Mouse (Mus musculus) liver, embryonic 14.5 days (tissue): Measurements from ENCODE around the gene Fbxo3. TPM values are rescaled to one million over a fixed set of nuclear protein-coding genes. Genes with fewer than 3 reads are reported as not detected.

Source experiments
- ATAC-seq: fragments of 200-750 bp; cut with Nextera tagmentation; 2 replicates; pipeline ENCODE4 v1.8.0; 2017; ENCODE audit warnings: moderate number of reproducible peaks, mild to moderate bottlenecking, moderate library complexity; ENCODE audit not compliant: insufficient read depth
- DNase-seq, 3 experiments: peaks; one replicate each; pipeline ENCODE4 v3.0.0-alpha.2; 2012 to 2013; ENCODE audit warnings: low read depth in 3 of 3, low spot score in 3 of 3
- H3K27ac ChIP-seq: fragments of 300-500 bp; sonication (generic); 2 replicates; pipeline ENCODE4 v1.5.1; 2014; ENCODE audit warnings: moderate library complexity, mild to moderate bottlenecking, control low read depth, inconsistent platforms
- H3K27me3 ChIP-seq: fragments of 300-500 bp; sonication (generic); 2 replicates; pipeline ENCODE4 v1.6.1; 2014; ENCODE audit warnings: mild to moderate bottlenecking, low read length, moderate library complexity; ENCODE audit not compliant: control insufficient read depth, insufficient read depth
- H3K36me3 ChIP-seq: fragments of 300-500 bp; sonication (generic); replicated peaks from 2 replicates; pipeline ENCODE4 v1.6.1; 2014; ENCODE audit warnings: low read depth; ENCODE audit not compliant: control insufficient read depth, insufficient read depth
- H3K4me1 ChIP-seq, 2 experiments: fragments of 200-500 bp in 1 of 2; fragments of 300-500 bp in 1 of 2; sonication (generic) in 1 of 2; replicated peaks; 2 replicates each; pipeline ENCODE4 v1.6.1; 2012 to 2014; ENCODE audit warnings: antibody characterized with exemption in 1 of 2, inconsistent platforms in 1 of 2, low read length in 1 of 2; ENCODE audit not compliant: control insufficient read depth in 2 of 2, insufficient read depth in 2 of 2
- H3K4me2 ChIP-seq: fragments of 300-500 bp; sonication (generic); 2 replicates; pipeline ENCODE4 v1.6.1; 2014; ENCODE audit warnings: low read depth, mild to moderate bottlenecking, control low read depth, moderate library complexity
- H3K4me3 ChIP-seq, 2 experiments: fragments of 200-500 bp in 1 of 2; fragments of 300-500 bp in 1 of 2; sonication (generic) in 1 of 2; 2 replicates each; pipeline ENCODE4 v1.5.1; 2012 to 2014; ENCODE audit warnings: low read depth in 2 of 2, low read length in 2 of 2, mild to moderate bottlenecking in 2 of 2, control low read depth in 1 of 2, inconsistent platforms in 1 of 2, moderate library complexity in 1 of 2; ENCODE audit not compliant: insufficient read depth in 1 of 2
- H3K9ac ChIP-seq: fragments of 300-500 bp; sonication (generic); replicated peaks from 2 replicates; pipeline ENCODE4 v1.6.1; 2014; ENCODE audit warnings: mild to moderate bottlenecking, control low read depth, moderate library complexity
- H3K9me3 ChIP-seq: fragments of 300-500 bp; sonication (generic); 2 replicates; pipeline ENCODE4 v1.6.1; 2016; ENCODE audit warnings: low read length, mixed read lengths; ENCODE audit not compliant: control insufficient read depth
- CTCF ChIP-seq: IDR thresholded peaks from 2 replicates; pipeline ENCODE4 v1.5.1; 2016; ENCODE audit warnings: antibody characterized with exemption, low read depth, control low read depth
- EP300 ChIP-seq: IDR thresholded peaks from 2 replicates; pipeline ENCODE4 v1.6.1; 2016; ENCODE audit warnings: antibody characterized with exemption, low read depth
- WGBS: fragments of 180-500 bp; shearing (Covaris S2); extraction: QIAGEN DNeasy Blood & Tissue Kit; methylation state at CpG from one replicate; pipeline ENCODE4 v1.1.7; 2014; ENCODE audit not compliant: insufficient replicate concordance; 5-methylcytosine and 5-hydroxymethylcytosine counted together
- polyA plus RNA-seq, 2 experiments: library from polyadenylated mRNA; depleted of rRNA in 1 of 2; stranded (reverse) in 1 of 2; unstranded in 1 of 2; fragments of >200 nt; fragmentation: Nextera tagmentation in 1 of 2; extraction: Ambion mirVana in 1 of 2; gene quantifications; 2 replicates each; pipeline versions ENCODE4 v1.2.1 to v1.2.3; 2012 to 2014

Fbxo3 gene
- polyA plus RNA-seq, 2 experiments = 28.7 to 45.9 TPM

- Histone ChIP-seq H3K9ac (no peak overlapping the region), H3K4me2 (no peak overlapping the region), H3K4me3 (no peak overlapping the region), H3K4me1 (peaks cover 5 to 10% of the 10 kb centered on the region in 2 experiments; a peak in 3 of 4 replicates), H3K36me3 (no peaks in the 10 kb centered on the region), H3K27me3 (no peaks in the 10 kb centered on the region), H3K27ac (no peak overlapping the region), H3K9me3 (no peaks in the 10 kb centered on the region)
- TF ChIP-seq CTCF (peak; percentile 66), EP300 (no peak)
- no peak for ATAC-seq
- no peak for DNase-seq
These were observed 36.2 kb upstream of the Fbxo3 start for GRCm38 (mm10) chr2:103991303-103991702.

- H3K27ac ChIP-seq = no peak overlapping the region
- no peak overlapping the region for H3K4me3 ChIP-seq
- no peak for TF ChIP-seq EP300
- no peak for TF ChIP-seq CTCF
- H3K9ac ChIP-seq = no peak overlapping the region
- H3K9me3 ChIP-seq = no peaks in the 10 kb centered on the region
- 76% methylated on average over 9 of the region's 9 CpGs for WGBS
- H3K4me1 ChIP-seq = peaks cover 4% of the 10 kb centered on the region in 2 experiments; a peak in 3 of 4 replicates
- H3K27me3 ChIP-seq = no peaks in the 10 kb centered on the region
- H3K4me2 ChIP-seq = no peak overlapping the region
- no peaks in the 10 kb centered on the region for H3K36me3 ChIP-seq
- DNase-seq (no peak), ATAC-seq (no peak)
These were observed 35.4 kb upstream of the Fbxo3 start for GRCm38 (mm10) chr2:103992162-103992561.

- Histone ChIP-seq H3K27ac (no peak overlapping the region), H3K36me3 (no peaks in the 10 kb centered on the region), H3K9ac (no peak overlapping the region), H3K4me2 (no peak overlapping the region), H3K4me1 (no peaks in the 10 kb centered on the region), H3K4me3 (no peak overlapping the region), H3K27me3 (no peaks in the 10 kb centered on the region), H3K9me3 (no peaks in the 10 kb centered on the region)
- no peak for TF ChIP-seq EP300
- TF ChIP-seq CTCF = no peak
- DNase-seq = no peak
- WGBS = 54% methylated on average over 17 of the region's 17 CpGs
- ATAC-seq = no peak
These were observed 34.7 kb upstream of the Fbxo3 start for GRCm38 (mm10) chr2:103992618-103993332.

GRCm38 (mm10) chr2:104001076-104001475, 26.4 kb upstream of the Fbxo3 start:
- 6% methylated on average over 2 of the region's 2 CpGs for WGBS
- no peak overlapping the region for H3K4me3 ChIP-seq
- H3K27me3 ChIP-seq = no peaks in the 10 kb centered on the region
- H3K36me3 ChIP-seq = no peaks in the 10 kb centered on the region
- peak; percentile 48; the same call in 1 of the 2 replicates for ATAC-seq
- no peak overlapping the region for H3K27ac ChIP-seq
- no peak overlapping the region for H3K9ac ChIP-seq
- H3K4me2 ChIP-seq = no peak overlapping the region
- TF ChIP-seq CTCF (peak; percentile 84), EP300 (no peak)
- no peaks in the 10 kb centered on the region for H3K4me1 ChIP-seq
- peak; percentile 43 to 56 (median 47) for DNase-seq
- H3K9me3 ChIP-seq = no peaks in the 10 kb centered on the region

GRCm38 (mm10) chr2:104001861-104002260, 25.7 kb upstream of the Fbxo3 start:
- no peak overlapping the region for H3K4me2 ChIP-seq
- no peaks in the 10 kb centered on the region for H3K4me1 ChIP-seq
- H3K9ac ChIP-seq = no peak overlapping the region
- H3K9me3 ChIP-seq = no peaks in the 10 kb centered on the region
- no peak overlapping the region for H3K4me3 ChIP-seq
- DNase-seq (no peak), ATAC-seq (no peak)
- no peak overlapping the region for H3K27ac ChIP-seq
- TF ChIP-seq EP300 (no peak), CTCF (no peak)
- WGBS = 56% methylated on average over 4 of the region's 4 CpGs
- H3K27me3 ChIP-seq = no peaks in the 10 kb centered on the region; the same call in 1 of the 2 replicates
- H3K36me3 ChIP-seq = no peaks in the 10 kb centered on the region
